Mouse (Mus musculus): ENCODE data around the gene Troap. TPM values are rescaled to one million over a fixed set of nuclear protein-coding genes. Genes with fewer than 3 reads are reported as not detected.
"Not testable (repeated sequence)": the region's sequence is repeated elsewhere in the genome, so short reads cannot be mapped to it uniquely, and the experiment has no call there.

Troap gene
- polyA plus RNA-seq, 2 experiments from 2014 or later, result 0.59 to 1.3 TPM

GRCm38 (mm10) chr15:99040920-99041856 lies 33.2 kb upstream of the Troap start:
- no peak for ATAC-seq

- ATAC-seq, result no peak
These were observed 32.0 kb upstream of the Troap start for GRCm38 (mm10) chr15:99042334-99042733.

DNA sequence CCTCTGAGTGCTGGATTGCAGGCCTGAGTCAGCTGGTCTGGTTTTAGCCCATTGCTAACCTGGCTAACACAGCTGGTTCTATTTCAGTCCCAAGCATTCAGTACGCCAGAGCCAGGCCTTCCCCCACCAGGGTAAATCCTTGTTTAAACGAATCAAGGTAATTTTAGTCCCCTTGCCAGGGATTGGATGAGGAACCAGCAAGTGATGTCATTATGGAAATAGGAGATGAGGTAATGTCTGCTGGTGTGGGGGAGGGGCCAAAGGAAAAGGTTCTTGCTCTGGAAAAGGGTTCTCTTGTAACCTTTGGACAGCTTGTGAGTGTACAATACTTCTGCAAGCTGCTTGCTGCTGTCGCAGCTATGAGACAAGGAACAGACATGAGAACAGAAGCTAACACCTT lies 29.5 kb upstream of the Troap start:
- no peak for ATAC-seq

DNA sequence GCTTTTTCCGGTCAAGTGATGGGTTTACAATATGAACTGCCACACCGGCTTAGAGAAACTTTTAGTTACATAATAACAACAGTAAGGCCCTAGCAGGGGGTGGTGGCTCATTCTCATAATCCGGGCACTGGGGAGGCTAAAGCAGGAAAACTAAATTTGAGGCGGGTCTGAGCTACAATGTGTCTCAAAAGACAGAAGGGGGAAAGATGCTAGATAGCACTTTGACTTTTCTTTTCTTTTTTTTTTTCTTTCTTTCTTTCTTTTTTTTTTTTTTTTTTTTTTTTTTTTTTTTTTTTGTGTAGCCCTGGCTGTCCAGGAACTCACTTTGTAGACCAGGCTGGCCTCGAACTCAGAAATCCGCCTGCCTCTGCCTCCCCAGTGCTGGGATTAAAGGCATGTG lies 28.6 kb upstream of the Troap start:
- ATAC-seq, result not testable (repeated sequence)

GRCm38 (mm10) chr15:99049473-99050253 lies 24.7 kb upstream of the Troap start:
- ATAC-seq, result peak; percentile 67

DNA sequence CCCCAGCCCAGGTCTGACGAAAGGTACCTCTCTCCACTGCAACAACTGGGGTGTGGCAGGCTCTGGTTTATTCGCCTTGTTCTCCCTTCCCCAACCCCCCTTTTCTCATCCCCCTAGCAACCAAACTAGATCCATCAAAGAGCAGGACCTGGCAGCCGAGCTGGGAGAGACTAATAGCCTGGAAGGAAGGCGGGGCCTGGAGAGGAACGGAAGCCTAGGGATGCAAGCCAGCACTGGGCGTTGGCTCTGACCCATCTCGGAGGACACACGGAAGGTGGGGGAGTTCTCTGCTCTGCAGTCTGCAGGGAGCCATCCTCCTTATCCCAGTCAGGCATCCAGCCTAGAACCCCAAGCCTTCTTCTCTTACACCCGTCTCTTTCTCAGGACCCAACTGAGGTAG lies 21.0 kb upstream of the Troap start:
- no peak for ATAC-seq

DNA sequence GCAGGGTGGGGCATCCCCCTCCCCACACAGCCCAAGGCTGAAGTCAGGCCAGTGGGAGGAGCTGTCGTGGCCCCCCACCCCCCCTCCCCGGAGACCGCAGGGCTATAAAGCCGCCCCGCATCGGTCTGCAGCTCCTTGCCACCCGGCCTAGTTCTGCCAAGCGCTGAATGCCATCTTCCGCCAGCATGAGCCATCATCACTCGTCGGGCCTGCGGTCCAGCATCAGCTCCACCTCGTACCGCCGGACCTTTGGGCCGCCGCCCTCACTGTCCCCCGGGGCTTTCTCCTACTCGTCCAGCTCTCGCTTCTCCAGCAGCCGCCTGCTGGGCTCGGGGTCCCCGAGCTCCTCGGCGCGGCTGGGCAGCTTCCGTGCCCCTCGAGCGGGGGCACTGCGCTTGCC lies 19.3 kb upstream of the Troap start, which contains the start of gene Prph:
TSS of gene Prph (plus strand) at position 135 of the 400 bp plus-strand sequence.
- ATAC-seq, result no peak

DNA sequence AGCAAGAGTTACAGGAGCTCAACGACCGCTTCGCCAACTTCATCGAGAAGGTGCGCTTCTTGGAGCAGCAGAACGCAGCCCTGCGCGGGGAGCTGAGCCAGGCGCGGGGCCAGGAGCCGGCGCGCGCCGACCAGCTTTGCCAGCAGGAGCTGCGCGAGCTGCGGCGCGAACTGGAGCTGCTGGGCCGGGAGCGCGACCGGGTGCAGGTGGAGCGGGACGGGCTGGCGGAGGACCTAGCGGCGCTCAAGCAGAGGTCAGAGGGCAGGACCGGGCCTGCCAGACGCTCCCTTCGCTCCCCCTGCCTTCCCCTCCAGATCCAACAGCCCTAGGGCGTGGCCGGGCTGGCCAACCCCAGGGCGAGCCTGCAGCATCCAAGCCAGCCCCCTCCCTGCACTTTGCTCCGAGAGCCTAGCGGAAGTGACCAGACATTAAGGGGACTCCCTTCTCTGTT lies 18.8 kb upstream of the Troap start:
- ATAC-seq, result no peak

DNA sequence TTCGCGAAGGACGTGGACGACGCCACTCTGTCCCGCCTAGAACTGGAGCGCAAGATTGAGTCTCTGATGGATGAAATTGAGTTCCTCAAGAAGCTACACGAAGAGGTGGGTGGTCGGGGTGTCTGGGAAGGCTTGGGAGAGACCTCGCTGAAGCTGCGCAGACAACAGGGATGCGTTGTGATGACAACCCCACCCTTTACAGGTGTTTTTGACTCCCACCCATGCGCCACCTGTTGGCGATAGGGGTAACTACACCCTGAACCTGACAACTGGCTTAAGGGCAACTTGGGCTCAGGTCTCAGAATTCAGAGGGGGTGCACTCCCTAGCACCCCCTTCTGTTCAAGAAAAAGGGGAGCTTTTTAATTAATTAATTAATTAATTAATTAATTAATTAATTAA lies 18.0 kb upstream of the Troap start:
- no peak for ATAC-seq

DNA sequence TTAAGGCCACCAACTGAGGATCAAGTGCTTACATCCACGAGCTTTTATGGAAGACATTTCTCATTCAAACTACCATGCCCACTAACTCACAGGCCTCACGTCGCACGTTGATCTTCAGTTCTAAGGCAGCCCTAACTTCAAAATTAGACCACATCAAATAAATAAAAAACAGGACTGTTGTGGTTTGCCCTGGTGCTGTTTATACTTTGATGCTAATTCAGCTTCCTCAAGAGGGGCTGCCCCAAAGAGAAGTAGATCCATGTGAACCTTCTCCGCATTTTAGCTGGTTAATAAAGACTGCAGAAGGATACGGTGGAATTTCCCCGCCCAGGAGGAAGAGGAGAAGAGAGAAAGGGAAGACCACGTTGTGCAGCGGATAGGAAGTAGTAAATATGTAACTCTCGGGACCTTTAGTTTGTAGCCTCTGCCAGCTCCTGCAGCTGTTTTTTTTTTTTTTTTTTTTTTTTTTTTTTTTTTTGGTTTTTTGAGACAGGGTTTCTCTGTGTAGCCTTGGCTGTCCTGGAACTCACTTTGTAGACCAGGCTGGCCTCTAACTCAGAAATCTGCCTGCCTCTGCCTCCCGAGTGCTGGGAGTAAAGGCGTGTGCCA lies 8.7 kb upstream of the Troap start:
- peak; percentile 85 for ATAC-seq

DNA sequence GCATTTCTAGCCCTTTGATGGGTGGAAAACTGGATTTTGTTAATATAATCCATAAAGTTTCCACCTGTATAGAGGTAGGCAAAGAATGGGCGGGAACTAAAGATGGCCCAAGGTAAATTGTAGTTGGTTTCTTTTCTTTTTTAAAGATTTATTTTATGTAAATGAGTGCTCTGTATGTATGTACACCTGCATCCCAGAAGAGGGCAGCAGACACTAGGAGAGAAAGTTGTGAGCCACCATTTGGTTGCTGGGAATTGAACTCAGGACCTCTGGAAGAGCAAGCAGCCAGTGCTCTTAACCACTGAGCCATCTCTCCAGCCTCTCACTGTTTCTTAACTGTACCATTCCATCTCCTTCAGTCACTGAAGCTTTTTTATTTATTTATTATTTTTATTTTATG lies 2.4 kb upstream of the Troap start:
- ATAC-seq, result no peak

GRCm38 (mm10) chr15:99074600-99075333 lies 392 bp downstream of the Troap start:
- ATAC-seq, result peak; percentile 99

GRCm38 (mm10) chr15:99076011-99076410 lies 1.6 kb downstream of the Troap start:
- not testable (repeated sequence) for ATAC-seq

DNA sequence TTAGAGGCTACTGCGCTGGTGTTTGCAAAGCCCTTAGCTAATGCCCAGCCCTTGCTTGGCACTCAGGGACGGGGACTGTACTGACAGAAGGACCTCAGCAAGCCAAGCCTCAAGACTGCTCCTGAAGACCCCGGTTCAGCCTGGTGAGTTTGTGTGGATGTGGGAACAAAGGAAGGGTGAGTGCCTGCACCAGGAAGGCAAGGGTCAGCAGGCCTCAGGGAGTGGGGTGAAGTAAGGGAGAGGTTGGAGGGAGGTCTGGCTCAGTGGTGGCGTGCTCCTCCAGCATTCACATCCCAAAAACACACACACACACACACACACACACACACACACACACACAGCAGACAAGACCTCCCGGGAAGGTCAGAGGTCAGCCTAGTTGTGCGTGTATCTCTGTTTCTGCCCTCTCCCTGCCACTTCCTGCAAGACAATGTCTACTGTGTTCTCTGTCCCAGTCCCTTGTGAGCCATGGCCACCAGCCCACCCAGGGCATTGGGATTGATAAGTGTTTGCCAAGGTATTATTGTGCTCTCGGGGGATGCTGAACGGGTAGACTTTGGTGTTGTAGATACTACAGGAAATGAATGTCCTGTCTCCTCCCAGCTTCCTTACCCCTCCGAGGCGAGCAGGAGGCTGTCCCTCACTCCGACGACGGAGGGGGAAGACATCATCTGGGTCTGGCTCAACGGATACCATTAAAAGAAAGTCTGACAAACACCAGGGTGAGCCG lies 4.0 kb downstream of the Troap start:
- ATAC-seq, result no peak

DNA sequence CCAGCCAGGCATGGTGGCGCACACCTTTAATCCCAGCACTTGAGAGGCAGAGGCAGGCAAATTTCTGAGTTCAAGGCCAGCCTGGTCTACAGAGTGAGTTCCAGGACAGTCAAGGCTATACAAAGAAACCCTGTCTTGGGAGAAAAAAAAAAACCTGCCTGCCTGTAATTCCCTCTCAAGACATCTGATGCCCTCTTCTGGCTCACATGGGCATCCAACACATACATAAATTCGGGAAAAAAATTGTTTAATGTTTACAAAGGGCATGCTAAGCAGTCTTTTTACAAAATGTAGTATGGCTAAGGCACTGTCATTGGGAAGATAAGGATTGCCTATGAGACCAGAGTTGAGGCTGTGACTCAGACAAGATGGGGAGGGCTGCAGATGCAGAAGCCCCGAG lies 5.4 kb downstream of the Troap start:
- no peak for ATAC-seq

- no peak for ATAC-seq
These were observed 7.9 kb downstream of the Troap start for GRCm38 (mm10) chr15:99082322-99082721.

GRCm38 (mm10) chr15:99082840-99083239 lies 8.5 kb downstream of the Troap start:
- ATAC-seq, result no peak

DNA sequence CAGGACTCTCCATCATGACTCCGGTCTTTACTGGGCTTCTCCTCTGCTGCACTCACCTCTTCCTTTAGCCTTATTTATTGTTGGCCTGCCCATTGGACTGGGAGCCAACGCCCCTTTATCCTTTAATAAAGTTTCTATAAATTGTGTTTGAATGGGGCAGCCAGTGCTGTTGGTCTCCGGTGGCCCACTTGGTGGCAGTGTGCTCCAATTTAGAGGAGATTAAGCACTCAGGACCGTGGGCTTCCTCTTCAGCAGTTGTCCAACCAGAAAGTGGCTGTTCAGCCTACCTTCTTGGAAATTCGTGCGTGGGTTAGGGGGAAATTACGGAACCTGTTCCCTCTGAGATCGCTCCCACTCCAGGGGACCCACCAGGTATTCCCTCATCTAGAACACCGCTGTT lies 8.9 kb downstream of the Troap start:
- ATAC-seq, result peak; percentile 34

- no peak for ATAC-seq
These were observed 9.6 kb downstream of the Troap start for GRCm38 (mm10) chr15:99083867-99084557.

- ATAC-seq, result no peak
These were observed 10.2 kb downstream of the Troap start for GRCm38 (mm10) chr15:99084618-99085017.

- no peak for ATAC-seq
These were observed 11.6 kb downstream of the Troap start for GRCm38 (mm10) chr15:99085997-99086396.
